Mouse (Mus musculus) natural killer cell, adult 2 months (primary cell): ENCODE data around the gene Tmem260.

ENCODE experiments used
- DNase-seq, 2 experiments: peaks; one replicate each; pipeline ENCODE4 v3.0.0; 2022; ENCODE audit warnings: low spot score in 2 of 2

The Tmem260 gene

GRCm38 (mm10) chr14:48553216-48553615 is 107.3 kb downstream of the Tmem260 start:
- DNase-seq, result no peak

DNA sequence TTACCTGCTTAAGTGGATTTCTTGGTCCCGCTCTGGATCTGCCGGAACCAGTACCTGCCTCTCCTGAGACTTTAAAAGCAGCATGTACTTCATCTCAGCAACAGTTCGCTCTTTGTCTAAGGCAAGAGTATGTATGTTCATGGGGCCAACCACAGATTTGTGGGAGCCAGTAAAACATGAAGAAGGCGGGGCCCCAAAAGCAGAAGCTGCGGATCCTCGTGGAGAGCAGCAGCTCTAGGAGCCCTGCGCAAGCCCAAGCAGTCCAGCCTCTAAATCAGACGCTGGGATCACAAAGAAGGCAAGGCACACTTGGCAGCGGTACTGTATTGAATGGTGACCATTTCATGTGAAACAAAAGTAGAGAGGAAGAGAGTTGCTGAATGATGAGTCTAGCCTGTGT is 107.8 kb downstream of the Tmem260 start:
- DNase-seq, result no peak

- DNase-seq, result no peak
Observed at GRCm38 (mm10) chr14:48558975-48559374, 113.1 kb downstream of the Tmem260 start.

- DNase-seq, result no peak
Observed at GRCm38 (mm10) chr14:48559736-48560135, 113.8 kb downstream of the Tmem260 start.

DNA sequence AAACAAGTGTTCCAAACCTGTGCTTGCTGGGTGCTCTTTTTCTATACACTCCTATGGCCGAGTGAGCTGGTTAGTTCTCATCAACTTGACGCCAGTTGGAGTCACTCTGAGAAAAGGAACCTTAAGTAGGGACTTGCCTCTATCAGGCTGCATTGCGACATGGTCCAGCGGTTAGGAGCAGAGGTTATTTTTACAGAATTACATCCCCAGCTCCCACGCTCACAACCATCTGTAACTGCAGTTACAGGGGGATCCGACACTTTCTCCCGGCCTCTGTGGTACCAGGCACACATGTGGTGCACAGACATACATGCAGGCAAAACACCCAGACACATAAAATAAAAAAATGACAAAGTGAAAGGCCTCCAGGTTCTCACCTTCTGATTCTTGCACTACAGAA is 120.7 kb downstream of the Tmem260 start:
- DNase-seq, result no peak
